Mouse (Mus musculus) CD8-positive naive resting alpha-beta T cell, adult 2 months (primary cell): ENCODE measurements around the gene Kitl.

Source experiments
- DNase-seq, 2 experiments: peaks; one replicate each; pipeline ENCODE4 v3.0.0; 2022; ENCODE audit warnings: low read depth in 2 of 2, low spot score in 2 of 2

Kitl gene

GRCm38 (mm10) chr10:100026778-100027177 is 11.3 kb downstream of the Kitl start:
- no peak for DNase-seq

GRCm38 (mm10) chr10:100030385-100030784 is 15.0 kb downstream of the Kitl start:
- no peak for DNase-seq

- DNase-seq: no peak
Observed at GRCm38 (mm10) chr10:100030980-100031516, 15.6 kb downstream of the Kitl start.

- no peak for DNase-seq
Observed at GRCm38 (mm10) chr10:100031631-100032030, 16.2 kb downstream of the Kitl start.

GRCm38 (mm10) chr10:100032566-100032965 is 17.1 kb downstream of the Kitl start:
- no peak for DNase-seq

- no peak for DNase-seq
Observed at GRCm38 (mm10) chr10:100036021-100036420, 20.6 kb downstream of the Kitl start.

- no peak for DNase-seq
Observed at GRCm38 (mm10) chr10:100038342-100038898, 23.0 kb downstream of the Kitl start.

- no peak for DNase-seq
Observed at GRCm38 (mm10) chr10:100038994-100039393, 23.6 kb downstream of the Kitl start.

- no peak for DNase-seq
Observed at GRCm38 (mm10) chr10:100043748-100044147, 28.3 kb downstream of the Kitl start.

- no peak for DNase-seq
Observed at GRCm38 (mm10) chr10:100044153-100044552, 28.7 kb downstream of the Kitl start.

- no peak for DNase-seq
Observed at GRCm38 (mm10) chr10:100051146-100051783, 35.8 kb downstream of the Kitl start.

- DNase-seq: no peak
Observed at GRCm38 (mm10) chr10:100052404-100052803, 37.0 kb downstream of the Kitl start.

GRCm38 (mm10) chr10:100052911-100053310 is 37.5 kb downstream of the Kitl start:
- DNase-seq: no peak

GRCm38 (mm10) chr10:100054006-100054405 is 38.6 kb downstream of the Kitl start:
- no peak for DNase-seq

- DNase-seq: no peak
Observed at GRCm38 (mm10) chr10:100055082-100055481, 39.7 kb downstream of the Kitl start.

- no peak for DNase-seq
Observed at GRCm38 (mm10) chr10:100057106-100057623, 41.7 kb downstream of the Kitl start.

GRCm38 (mm10) chr10:100059356-100059755 is 43.9 kb downstream of the Kitl start:
- DNase-seq: no peak

GRCm38 (mm10) chr10:100065529-100066301 is 50.3 kb downstream of the Kitl start:
- DNase-seq: no peak

GRCm38 (mm10) chr10:100066374-100066773 is 50.9 kb downstream of the Kitl start:
- no peak for DNase-seq

- no peak for DNase-seq
Observed at GRCm38 (mm10) chr10:100072641-100073040, 57.2 kb downstream of the Kitl start.

GRCm38 (mm10) chr10:100073092-100073491 is 57.7 kb downstream of the Kitl start:
- no peak for DNase-seq

GRCm38 (mm10) chr10:100101115-100101514 is 85.7 kb downstream of the Kitl start:
- DNase-seq: no peak
